Mouse (Mus musculus): ENCODE measurements around the gene Jun. TPM values are rescaled to one million over a fixed set of nuclear protein-coding genes. Genes with fewer than 3 reads are reported as not detected.

The Jun gene
- polyA plus RNA-seq, 2 experiments from 2014 or later, result 7.2 to 16.4 TPM

DNA sequence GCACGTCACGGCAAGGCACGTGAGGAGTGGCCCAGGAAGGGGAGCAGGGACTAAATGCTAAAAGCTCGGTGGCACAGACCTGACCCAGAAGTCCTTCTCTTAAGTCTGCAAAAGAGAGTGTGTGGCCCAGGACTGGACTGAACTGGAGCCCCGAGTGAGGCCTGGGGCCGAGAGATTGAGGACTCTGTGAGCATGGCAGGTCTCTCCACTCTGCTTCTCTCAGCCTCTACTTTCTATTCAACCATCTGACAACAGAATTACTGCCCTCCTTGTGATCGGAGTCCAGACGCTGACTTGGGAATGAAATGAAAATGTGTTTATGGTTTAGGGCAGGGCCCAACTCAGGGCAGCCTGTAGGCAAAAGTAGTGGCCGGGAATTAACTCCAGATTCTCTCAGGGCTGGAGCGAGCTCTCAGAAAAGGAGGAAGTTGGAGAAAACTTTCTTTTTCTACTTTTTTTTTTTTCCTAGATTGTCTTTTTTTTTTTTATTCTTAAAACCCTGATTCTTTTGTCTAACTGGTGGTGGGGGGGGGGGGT is 21.3 kb upstream of the Jun start:
- ATAC-seq, result no peak

DNA sequence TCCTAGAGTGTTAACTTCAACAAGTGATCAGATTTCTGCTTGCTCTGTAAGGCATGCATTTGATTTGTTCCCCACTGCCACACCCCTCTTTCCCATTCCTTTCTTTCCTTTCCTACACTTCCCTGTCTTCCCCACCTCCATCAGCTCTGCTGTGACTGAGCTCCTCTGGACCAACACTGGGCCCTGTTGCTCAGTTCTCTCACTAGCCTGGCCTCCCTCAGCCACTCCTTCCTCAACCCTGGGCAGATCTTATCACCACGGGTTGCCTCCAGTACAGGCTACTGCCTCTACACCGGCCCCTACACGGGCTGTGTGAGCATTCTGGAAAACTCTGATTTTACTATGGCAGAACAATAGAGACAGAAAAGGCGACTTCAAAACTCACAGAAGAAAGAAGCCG is 18.4 kb upstream of the Jun start:
- no peak for ATAC-seq

DNA sequence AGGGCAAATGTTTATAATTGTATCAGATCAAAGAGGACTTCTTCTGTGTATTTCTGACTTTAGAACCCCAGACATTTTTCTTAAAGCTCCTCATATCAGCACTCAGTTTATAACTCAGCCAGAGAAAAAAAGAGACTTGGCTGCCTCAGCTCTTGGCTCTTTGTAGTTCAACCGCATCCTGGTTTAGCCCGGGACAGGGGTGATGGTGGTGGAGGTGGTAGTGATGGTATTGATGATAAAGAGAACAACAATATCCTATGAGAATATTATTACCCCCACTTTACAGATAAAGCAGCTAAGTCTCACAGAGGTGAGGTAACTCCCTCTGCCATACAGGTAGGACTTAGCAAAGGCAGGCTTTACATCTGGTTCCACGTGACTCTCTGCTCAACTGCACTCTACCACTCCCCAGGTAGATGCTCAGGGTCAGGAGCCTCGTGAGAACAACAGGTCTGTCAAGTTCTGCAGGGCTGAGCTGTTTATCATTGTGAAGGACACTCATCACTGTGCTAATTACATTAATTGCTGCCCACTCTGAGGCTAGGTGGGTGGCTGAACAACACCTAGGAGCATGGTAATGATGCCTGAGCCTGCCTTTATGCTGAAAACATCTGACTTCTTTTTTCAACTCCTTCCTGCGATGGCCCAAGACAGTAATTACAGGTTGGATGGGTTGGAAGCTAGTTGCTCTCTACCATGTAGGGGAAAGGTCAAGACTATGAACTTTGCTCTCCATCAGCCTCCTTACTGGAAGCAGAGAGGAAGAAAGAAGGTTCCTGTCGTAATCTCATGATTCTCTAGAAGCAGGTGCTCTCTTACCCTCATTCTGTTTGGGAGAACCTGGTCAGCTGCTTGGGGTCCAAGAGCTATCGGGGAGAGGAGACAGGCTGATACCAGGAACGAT is 16.3 kb upstream of the Jun start:
- peak; percentile 82 for ATAC-seq

DNA sequence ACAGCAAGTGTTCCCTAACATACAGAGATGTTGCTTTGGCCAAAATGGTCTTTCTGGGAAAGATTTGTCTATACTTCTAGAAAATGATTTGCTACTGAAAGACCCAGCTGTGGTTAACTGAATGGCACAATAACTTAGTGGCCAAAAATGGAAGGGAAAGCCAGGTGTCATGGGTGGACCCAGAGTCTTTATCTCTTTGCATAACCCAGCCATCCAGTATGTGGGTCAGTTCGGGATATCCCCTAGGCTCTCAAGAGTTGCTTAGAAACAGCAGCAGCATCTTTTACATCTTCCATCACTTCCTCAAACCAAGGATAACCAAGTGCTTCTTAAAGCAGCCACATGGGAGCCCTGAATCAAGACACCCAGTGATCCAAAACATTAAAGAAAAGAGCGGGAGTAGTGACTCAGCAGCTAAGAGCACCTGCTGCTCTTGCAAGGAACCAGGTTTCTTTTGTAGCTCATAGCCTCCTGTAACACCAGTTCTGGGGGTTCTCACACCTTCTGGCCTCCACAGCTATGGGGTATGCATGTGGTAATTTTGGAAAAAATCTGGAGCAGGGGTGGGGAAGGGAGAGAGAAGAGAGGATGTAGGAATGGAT is 11.7 kb upstream of the Jun start:
- no peak for ATAC-seq

DNA sequence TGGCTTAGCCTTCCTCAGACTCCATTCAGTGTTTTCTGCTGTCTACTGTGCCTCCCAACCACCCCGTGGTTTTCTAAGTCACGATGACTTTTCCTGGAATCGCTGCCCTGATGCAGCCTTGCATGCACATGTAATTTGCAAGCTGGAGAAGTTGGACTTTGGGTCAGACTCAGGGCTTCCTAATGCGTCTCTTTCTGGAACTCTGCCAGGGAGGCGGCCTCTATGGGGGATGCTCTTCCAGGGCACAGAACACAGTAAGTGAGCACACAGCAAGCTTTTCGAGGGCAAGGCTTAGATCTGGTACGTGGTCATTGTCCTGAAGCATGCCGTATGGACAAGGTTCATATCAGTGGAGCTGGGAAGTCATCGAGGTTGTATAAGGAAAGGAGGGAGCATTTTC is 10.9 kb upstream of the Jun start:
- no peak for ATAC-seq

DNA sequence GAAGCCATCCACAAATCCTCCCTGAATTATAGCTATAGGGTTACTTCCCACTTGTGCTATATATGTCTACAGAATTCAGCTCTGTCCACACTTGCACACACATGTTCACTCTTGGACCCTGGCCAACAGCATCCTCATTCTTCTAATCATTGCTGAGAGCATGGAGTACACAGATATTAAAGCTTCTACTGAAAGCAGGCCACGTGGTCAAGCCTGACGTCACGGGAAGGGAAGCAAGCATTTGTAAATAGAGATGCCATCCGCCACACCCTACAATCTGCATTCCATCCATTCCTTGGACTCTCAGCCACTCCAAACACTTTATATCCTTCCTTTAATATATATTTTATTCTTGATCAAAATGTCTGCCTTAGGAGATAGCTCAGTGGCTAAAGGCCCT is 5.2 kb upstream of the Jun start:
- ATAC-seq, result no peak

DNA sequence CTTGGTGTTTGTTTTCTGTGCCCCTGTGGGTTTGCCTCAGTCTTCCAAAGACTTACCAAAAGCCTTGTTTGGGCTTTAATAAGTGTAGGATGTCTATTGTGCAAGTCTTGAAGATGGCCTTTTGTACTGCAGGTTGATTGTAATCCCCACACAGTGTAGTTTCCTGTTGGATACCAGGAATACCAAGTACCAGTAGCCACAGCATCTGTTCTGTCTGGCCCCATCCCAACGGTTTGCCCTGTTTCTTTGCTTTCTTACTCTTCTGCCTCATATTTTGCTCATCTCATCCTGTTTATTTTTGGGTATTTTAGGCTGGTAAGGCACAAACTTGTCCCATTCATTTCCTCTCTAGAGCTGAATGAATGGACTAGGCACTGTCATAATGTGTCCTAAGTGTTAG is 3.3 kb upstream of the Jun start:
- ATAC-seq, result no peak

DNA sequence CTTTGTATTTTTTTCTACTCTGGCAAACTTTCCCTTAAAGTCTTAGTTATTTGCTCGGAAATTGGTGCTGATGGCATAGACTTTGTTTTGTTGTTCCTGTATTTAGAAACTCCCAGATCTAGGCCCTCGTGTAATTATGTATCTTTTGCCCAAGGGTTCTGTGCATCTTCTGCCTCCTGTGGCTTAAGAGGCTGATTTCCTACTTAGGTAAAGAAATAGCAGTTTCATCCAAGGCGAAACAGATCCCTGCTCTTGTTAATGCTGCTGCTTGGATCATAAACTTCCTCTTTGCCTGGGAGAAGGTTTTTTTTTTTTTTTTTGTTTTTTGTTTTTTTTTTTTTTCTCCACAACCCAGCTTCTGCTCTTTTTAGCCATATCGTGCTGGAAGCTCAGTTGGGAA is 2.3 kb upstream of the Jun start:
- no peak for ATAC-seq

DNA sequence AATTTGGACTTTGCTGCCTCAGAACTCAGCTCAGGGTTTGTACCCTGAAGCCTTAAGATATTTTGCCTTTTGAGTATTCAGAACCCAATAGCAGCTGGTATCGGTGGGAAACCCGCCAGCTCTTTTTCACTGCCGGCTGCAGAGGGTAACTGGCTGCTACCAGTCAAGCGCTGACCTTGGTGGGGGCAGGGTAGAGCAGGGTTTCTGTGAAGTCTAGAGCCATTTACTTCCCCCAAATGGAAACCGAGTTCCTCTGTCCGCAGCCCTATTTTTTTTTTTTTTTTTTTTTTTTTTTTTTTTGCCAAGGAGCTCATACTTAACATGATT is 1.7 kb upstream of the Jun start:
- no peak for ATAC-seq

DNA sequence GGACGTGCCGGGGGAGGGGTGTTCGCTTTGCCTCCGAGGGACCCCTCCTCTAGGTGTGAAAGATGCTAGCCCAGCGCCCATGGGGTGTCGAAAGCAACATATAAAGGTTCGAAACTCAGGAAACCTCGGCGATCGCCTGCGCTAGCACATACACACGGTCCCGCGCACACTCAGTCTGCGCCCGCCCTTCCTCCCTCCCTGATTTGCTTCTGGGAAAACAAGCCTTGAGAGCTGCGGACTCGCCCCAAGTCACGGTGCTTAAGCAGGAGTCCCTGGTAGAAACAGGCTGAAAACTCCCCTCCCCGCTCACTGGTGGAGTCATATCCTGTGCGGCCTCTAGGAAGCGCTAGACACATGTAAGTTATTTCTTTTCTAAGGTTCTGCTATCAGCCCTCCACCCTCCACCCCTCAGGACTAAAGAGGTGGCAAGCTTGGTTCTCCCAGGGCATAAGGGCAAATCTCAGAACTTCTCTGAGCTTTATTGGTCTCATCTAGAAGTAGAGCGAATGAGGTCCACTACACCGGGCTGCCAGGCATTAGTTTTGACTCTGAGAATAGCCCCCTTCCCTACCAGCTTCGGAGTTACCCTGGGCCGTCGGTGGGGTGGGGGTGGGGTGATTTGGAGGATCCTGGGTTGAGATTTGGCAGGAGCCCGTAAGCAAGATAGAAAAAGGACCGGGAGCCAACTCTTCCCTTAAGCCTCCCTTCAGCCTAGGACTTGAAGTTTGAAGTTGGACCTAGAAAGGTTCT is 1.2 kb upstream of the Jun start:
- ATAC-seq, result peak; percentile 50

DNA sequence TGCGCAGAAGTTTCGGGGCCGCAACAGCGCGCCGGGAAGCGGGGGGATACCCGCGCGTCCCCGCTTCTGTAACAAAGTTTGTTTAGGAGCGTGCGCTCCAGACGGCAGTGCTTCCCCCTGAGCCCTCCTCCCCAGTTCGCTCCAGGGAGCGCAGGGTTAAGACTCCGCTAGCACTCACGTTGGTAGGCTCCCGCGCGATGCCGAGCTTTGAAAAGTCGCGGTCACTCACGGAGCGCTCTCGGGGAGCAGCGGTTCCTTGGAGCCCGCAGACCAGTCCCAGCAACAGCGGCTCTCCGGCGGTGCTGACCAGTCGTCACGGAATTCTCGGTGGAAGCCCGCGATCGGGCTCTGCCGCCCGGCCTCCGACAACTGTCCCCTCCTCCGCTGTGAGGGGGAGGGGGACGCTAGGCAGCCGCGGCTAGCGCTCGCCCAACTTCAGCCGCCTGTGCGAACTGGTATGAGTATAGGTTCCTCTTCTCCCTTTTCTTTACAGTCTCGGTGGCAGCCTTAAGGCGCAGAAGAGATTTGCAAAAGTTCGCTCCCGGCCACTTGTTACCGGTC is 631 bp downstream of the Jun start:
- ATAC-seq, result no peak

DNA sequence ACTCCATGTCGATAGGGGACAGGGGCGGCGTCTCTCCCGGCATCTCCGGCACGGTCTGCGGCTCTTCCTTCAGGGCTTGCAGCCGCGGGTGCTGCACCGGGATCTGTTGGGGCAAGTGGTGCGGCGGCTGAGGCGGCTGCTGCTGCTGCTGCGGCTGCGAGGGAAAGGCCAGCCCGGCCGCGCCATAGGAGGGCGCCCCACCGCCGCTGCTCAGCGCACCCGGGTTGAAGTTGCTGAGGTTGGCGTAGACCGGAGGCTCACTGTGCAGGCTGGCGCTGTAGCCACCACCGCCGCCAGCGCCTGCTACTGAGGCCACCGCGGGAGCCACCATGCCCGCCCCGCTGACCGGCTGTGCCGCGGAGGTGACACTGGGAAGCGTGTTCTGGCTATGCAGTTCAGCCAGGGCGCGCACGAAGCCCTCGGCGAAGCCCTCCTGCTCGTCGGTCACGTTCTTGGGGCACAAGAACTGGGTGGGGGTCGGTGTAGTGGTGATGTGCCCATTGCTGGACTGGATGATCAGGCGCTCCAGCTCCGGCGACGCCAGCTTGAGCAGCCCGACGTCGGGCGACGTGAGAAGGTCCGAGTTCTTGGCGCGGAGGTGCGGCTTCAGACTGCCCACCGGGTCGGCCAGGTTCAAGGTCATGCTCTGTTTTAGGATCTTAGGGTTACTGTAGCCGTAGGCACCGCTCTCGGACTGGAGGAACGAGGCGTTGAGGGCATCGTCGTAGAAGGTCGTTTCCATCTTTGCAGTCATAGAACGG is 1.3 kb downstream of the Jun start:
- peak; percentile 15 for ATAC-seq

DNA sequence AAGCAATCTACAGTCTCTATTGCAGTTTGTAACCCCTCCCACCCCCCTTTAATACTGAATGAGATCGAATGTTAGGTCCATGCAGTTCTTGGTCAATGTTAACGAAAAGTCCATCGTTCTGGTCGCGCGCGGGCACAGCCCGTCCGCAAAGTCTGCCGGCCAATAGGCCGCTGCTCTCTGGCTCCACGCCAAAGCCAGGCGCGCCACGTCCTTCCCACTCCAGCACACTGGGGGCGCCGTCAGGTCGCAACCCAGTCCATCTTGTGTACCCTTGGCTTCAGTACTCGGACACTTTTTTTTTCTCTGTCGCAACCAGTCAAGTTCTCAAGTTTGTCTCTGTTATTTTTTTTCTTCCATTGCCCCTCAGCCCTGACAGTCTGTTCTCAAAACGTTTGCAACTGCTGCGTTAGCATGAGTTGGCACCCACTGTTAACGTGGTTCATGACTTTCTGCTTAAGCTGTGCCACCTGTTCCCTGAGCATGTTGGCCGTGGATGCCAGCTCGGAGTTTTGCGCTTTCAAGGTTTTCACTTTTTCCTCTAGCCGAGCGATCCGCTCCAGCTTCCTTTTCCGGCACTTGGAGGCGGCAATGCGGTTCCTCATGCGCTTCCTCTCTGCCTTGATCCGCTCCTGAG is 2.0 kb downstream of the Jun start:
- ATAC-seq, result peak; percentile 2

DNA sequence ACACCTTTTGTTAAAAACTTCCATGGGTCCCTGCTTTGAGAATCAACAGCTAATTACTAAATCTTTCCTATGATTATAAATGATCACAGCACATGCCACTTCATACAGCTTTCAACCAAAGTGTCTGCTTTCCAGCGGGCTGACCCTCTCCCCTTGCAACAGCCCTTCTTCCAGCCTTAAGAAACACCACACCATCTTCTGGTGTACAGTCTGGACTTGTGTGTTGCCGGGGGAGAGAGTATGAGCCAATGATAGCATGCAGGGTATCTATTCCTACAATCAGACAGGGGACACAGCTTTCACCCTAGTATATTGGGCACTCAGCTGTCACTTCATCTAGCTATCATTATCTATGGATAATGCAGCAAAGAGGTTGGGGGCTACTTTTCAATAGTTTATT is 2.9 kb downstream of the Jun start:
- ATAC-seq, result no peak

DNA sequence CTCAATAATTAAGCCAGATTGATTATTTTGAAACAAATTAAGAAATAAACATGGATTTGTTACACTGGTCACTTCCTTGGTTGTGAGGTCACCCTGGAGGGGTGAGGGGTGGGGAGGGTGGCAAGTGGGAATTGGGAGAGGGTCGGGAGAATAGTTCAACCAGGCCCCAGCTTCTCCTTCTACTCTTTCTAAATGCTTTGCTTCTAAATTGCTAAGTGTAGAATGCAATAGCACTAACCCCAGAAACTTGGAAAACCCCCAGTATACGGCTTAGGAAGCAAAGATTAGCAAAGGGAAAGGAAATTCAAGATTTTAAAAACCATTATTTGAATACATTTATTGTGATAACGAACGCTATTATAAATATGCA is 3.3 kb downstream of the Jun start:
- ATAC-seq, result no peak

DNA sequence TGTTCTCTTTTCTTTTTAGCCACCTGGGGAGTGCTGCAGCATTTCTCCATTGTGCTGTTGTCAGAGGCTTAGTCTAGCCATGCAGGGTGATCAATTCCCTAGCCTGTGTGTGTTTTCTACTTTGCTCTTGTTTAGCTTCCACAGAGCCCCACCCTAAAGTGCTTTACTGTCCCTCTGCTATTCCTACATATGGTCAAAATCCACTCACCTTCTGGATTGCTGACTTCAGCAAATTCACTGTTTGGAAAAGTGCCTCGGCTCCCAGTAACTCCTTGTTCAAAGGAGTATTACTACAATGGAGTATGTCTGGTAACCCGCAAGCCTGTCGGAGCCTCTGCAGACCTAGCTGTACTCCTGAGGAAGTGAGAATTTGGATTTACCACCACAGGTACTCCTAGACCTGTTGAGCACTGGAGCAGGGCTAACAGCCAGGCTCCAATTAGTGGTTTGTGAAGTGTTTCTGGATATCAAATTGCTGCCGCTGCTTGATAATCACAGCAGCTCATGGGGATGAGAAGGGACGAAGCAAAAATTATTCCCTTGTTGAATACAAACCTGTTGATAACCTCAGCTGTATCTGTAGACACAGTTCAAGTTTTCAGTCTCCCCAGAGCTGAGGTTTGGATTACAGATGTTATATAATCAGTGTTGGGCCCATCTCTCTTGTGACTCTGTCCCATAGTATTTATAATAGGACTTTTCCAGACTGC is 3.8 kb downstream of the Jun start:
- no peak for ATAC-seq

DNA sequence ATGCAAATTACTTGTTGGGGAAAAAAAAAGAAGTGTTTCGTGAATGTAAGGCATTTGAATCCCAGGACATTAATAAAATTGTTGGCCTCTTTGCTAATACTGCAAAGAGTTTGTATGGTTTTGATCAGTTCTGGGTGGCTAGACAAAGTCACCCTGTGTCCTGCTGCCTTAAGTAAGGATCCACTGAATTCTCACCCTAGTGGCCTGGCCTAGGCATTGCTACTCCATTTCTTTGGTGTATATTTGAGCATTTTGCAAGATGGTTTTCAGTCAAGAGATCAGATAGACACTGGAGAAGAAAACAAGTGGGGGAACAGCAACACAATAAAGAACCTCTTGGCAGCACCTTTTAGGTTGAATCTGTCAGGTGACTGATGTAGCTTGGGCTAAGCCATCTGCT is 6.9 kb downstream of the Jun start:
- ATAC-seq, result peak; percentile 22

DNA sequence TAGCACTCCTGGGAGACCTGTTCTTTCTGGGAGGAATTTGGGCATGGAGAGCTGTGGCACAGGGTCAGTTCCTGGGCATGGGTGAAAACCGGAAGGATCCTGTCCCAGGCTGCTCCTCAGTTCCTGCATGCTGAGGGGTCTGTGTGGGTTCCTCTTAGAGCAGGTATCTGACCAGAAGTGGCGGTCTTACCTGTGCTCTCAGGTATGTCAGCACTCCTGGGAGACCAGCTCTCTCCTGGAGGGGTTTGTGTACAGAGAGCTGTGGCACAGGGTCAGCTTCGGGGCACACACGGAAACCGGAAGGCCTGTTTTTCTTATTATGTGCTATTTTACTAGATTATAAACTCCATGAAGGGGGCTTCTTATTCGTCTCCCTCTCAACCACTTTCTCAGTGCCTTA is 7.3 kb downstream of the Jun start:
- no peak for ATAC-seq

DNA sequence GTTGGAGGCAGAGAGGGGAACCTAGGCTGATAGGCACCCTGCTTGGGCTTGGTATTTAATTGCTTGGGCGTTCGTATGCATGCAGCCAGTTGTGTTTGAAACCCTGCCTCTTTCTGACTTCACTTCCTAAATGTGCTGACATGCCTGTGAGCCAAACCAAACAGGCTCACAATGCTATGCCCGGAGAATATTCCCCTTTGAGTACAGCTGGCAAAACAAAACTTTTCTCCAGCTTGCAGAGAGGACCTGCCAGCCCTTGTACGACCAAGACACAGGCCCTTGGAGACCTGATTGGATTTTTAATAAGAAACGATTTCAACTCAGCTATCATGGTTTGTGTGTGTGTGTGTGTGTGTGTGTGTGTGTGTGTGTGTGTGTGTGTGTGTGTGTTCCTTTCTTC is 14.0 kb downstream of the Jun start:
- no peak for ATAC-seq

DNA sequence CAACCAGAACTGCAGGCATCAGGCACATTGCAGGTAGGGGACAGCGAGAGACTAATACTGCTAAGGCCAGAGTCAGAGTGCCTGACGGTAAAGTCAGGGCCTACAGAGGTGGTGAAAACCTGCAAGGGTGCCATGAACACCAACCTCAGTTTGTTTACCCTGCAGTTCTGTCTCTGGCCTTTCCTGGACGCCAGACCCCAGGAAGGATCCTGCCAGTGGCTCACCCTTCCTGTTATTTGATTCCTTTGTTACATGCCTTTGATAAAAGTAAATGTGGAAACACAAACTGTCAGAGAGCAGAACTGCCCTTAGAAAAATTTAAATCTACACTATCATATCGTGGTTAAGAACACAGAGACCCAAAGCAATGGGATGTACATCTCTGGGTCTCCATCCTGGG is 20.9 kb downstream of the Jun start:
- ATAC-seq, result no peak

DNA sequence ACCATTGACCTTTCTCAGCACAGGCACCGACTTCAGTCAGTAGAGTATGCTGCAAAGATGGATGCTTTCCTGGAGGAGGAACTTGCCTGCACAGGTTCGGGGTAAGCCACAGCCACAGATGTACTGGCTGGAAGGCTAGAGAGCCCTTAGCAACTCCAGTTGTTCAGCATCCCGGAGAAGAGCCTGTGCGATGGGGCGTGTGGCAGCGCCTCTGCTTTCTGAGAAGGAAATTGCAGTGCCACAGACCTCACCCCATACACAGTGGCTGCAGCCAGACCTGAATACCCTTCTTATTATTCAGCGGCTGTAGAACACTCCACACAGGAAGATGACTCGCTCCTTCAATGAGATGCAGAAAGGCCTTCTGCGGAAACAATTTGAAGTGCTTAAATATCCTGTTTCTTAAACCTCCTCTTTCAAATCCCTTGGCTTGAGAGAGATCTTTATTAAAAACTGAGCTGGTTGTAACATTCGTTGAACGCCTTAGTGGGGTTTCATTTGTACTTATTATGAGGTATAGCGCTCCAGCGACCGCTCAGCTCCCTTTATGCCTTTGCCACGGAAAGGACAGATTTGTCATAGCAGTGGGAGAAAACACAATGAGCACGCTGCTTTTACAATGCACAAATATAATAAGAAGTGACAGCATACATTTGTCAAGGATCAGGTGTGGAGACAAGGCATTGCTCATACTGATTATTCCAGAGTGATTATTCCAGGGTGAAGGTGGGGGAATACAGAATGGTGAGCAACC is 26.0 kb downstream of the Jun start:
- ATAC-seq, result no peak
